Comparison of ENCODE assay signal across 20 mouse cellular contexts in genomic region chr1:76075213-76075612, GRCm38 (mm10).
A peak's percentile ranks its signal among the peaks of the same experiment; 100 is the strongest.
DNase-seq lines count a peak whose midpoint lies in the region; ATAC-seq lines count a peak whose summit lies in the region.
"Had no signal": no experiment of that assay in that cellular context is flagged by ENCODE, and none has a peak within 500 bp of the region (broad histone marks: within the 10 kb centered on the region; RNA-seq: fewer than 3 reads in every experiment).

No protein-coding gene starts in this region.

- no peak overlapping the region for H3K9ac ChIP-seq in hindbrain, embryonic 12.5 days
- no peak overlapping the region for H3K9ac ChIP-seq in forebrain, embryonic 13.5 days
- no peak overlapping the region for H3K9ac ChIP-seq in limb, embryonic 12.5 days (replicated peaks)
- H3K9ac ChIP-seq: embryonic facial prominence, embryonic 13.5 days; liver, embryonic 13.5 days; stomach, embryonic 15.5 days had no signal

- intact Hi-C loops in left cerebral cortex, postnatal 14 days (cut with DNase I): no loop called here

- H3K9me3 ChIP-seq in hindbrain, embryonic 12.5 days (replicated peaks): no peaks in the 10 kb centered on the region
- no peaks in the 10 kb centered on the region for H3K9me3 ChIP-seq in hindbrain, embryonic 10.5 days
- no peaks in the 10 kb centered on the region for H3K9me3 ChIP-seq in forebrain, embryonic 13.5 days (replicated peaks)
- no peaks in the 10 kb centered on the region for H3K9me3 ChIP-seq in limb, embryonic 12.5 days
- H3K9me3 ChIP-seq: embryonic facial prominence, embryonic 13.5 days; liver, embryonic 13.5 days; stomach, embryonic 15.5 days had no signal

- ATAC-seq in hindbrain, embryonic 12.5 days (ENCODE audit: low FRiP score): peak; percentile 22; the same call in 1 of the 2 replicates
- no peak for ATAC-seq in forebrain, embryonic 13.5 days
- ATAC-seq in limb, embryonic 12.5 days (ENCODE audit: insufficient number of reproducible peaks, insufficient read depth, low FRiP score, low TSS enrichment, low read depth): no peak
- ATAC-seq: activated CD4-positive, CD25-positive, alpha-beta regulatory T cell, adult 4 months; Patski had no signal

- H3K36me3 ChIP-seq in hindbrain, embryonic 12.5 days: no peaks in the 10 kb centered on the region
- no peaks in the 10 kb centered on the region for H3K36me3 ChIP-seq in hindbrain, embryonic 10.5 days
- no peaks in the 10 kb centered on the region for H3K36me3 ChIP-seq in forebrain, embryonic 13.5 days (ENCODE audit: poor library complexity, severe bottlenecking)
- H3K36me3 ChIP-seq in limb, embryonic 12.5 days: no peaks in the 10 kb centered on the region
- H3K36me3 ChIP-seq: embryonic facial prominence, embryonic 13.5 days; liver, embryonic 13.5 days; stomach, embryonic 15.5 days had no signal

- H3K27me3 ChIP-seq in hindbrain, embryonic 12.5 days: no peaks in the 10 kb centered on the region
- H3K27me3 ChIP-seq in hindbrain, embryonic 10.5 days (ENCODE audit: insufficient read depth, poor library complexity, severe bottlenecking): no peaks in the 10 kb centered on the region
- no peaks in the 10 kb centered on the region for H3K27me3 ChIP-seq in forebrain, embryonic 13.5 days
- no peaks in the 10 kb centered on the region for H3K27me3 ChIP-seq in limb, embryonic 12.5 days
- H3K27me3 ChIP-seq: embryonic facial prominence, embryonic 13.5 days; liver, embryonic 13.5 days; megakaryocyte, embryonic 14.5 days; stomach, embryonic 15.5 days had no signal

- H3K4me1 ChIP-seq in hindbrain, embryonic 12.5 days: peaks cover 24% of the 10 kb centered on the region
- H3K4me1 ChIP-seq in hindbrain, embryonic 10.5 days (replicated peaks): peaks cover 19% of the 10 kb centered on the region
- peaks cover 33% of the 10 kb centered on the region for H3K4me1 ChIP-seq in forebrain, embryonic 13.5 days
- H3K4me1 ChIP-seq in limb, embryonic 12.5 days (replicated peaks): peaks cover 34% of the 10 kb centered on the region
- H3K4me1 ChIP-seq: liver, embryonic 13.5 days; megakaryocyte, embryonic 14.5 days; stomach, embryonic 15.5 days had no signal

- WGBS in hindbrain, embryonic 12.5 days: 72% methylated on average over 3 of the region's 3 CpGs
- WGBS in hindbrain, embryonic 10.5 days: 86% methylated on average over 3 of the region's 3 CpGs
- WGBS in forebrain, embryonic 13.5 days: 65% methylated on average over 3 of the region's 3 CpGs
- 70% methylated on average over 3 of the region's 3 CpGs for whole genome bisulfite sequencing in limb, embryonic 12.5 days

- no peak overlapping the region for H3K4me2 ChIP-seq in hindbrain, embryonic 12.5 days (replicated peaks)
- peak overlapping the region; percentile 44; the same call in 1 of the 2 replicates for H3K4me2 ChIP-seq in forebrain, embryonic 13.5 days
- no peak overlapping the region for H3K4me2 ChIP-seq in limb, embryonic 12.5 days
- H3K4me2 ChIP-seq: embryonic facial prominence, embryonic 13.5 days; liver, embryonic 13.5 days; stomach, embryonic 15.5 days had no signal

- H3K27ac ChIP-seq in hindbrain, embryonic 12.5 days: peak overlapping the region; percentile 52; the same call in 1 of the 2 replicates
- H3K27ac ChIP-seq in hindbrain, embryonic 10.5 days: no peak overlapping the region
- 0 out of 2 replicates have a peak overlapping the region, but pooled peaks have one; percentile 6 for H3K27ac ChIP-seq in forebrain, embryonic 13.5 days
- H3K27ac ChIP-seq in limb, embryonic 12.5 days: peak overlapping the region; percentile 24; the same call in 1 of the 2 replicates
- H3K27ac ChIP-seq: embryonic facial prominence, embryonic 13.5 days; liver, embryonic 13.5 days; stomach, embryonic 15.5 days had no signal

- DNase-seq in hindbrain, embryonic 10.5 days (ENCODE audit: low spot score): no peak
- peak; percentile 24 for DNase-seq in Muller cell, postnatal 12 days (ENCODE audit: inconsistent ontology term)
- no peak for DNase-seq in B cell, adult 2 months
- no peak for DNase-seq in left cerebral cortex, postnatal 14 days (ENCODE audit: low spot score in 2 of 2)
- DNase-seq: adrenal gland, postnatal 14 days; kidney, adult 18-20 months; kidney, postnatal 36 days; liver, embryonic 13.5 days; lung, postnatal 14 days; right cerebral cortex, postnatal 14 days; thymus, adult 2 months had no signal

- H3K4me3 ChIP-seq in hindbrain, embryonic 12.5 days: no peak overlapping the region
- no peak overlapping the region for H3K4me3 ChIP-seq in hindbrain, embryonic 10.5 days
- no peak overlapping the region for H3K4me3 ChIP-seq in forebrain, embryonic 13.5 days
- H3K4me3 ChIP-seq in limb, embryonic 12.5 days (replicated peaks): no peak overlapping the region
- H3K4me3 ChIP-seq: embryonic facial prominence, embryonic 13.5 days; liver, embryonic 13.5 days; megakaryocyte, embryonic 14.5 days; myocyte; stomach, embryonic 15.5 days had no signal
